Mouse (Mus musculus) limb, embryonic 14.5 days (tissue): Measurements from ENCODE around the gene Slco2b1. TPM values are rescaled to one million over a fixed set of nuclear protein-coding genes. Genes with fewer than 3 reads are reported as not detected.
A peak's percentile ranks its signal among the peaks of the same experiment; 100 is the strongest.

Source experiments
- ATAC-seq: fragments of 200-750 bp; cut with Nextera tagmentation; 2 replicates; pipeline ENCODE4 v1.8.0; 2017; ENCODE audit warnings: low read depth, moderate number of reproducible peaks, moderate TSS enrichment; ENCODE audit not compliant: low FRiP score
- DNase-seq: peaks from one replicate; pipeline ENCODE4 v3.0.0-alpha.2; 2015; ENCODE audit warnings: low spot score
- H3K27ac ChIP-seq: fragments of 300-500 bp; sonication (generic); replicated peaks from 2 replicates; pipeline ENCODE4 v1.5.1; 2014; ENCODE audit warnings: low read depth, mild to moderate bottlenecking, low read length, moderate library complexity, mixed read lengths
- H3K27me3 ChIP-seq: fragments of 300-500 bp; sonication (generic); 2 replicates; pipeline ENCODE4 v1.6.1; 2014; ENCODE audit warnings: low read length, mixed read lengths; ENCODE audit not compliant: control insufficient read depth, insufficient read depth
- H3K36me3 ChIP-seq: fragments of 300-500 bp; sonication (generic); 2 replicates; pipeline ENCODE4 v1.6.1; 2014; ENCODE audit warnings: mild to moderate bottlenecking, low read length, moderate library complexity, mixed read lengths; ENCODE audit not compliant: control insufficient read depth, insufficient read depth
- H3K4me1 ChIP-seq: fragments of 300-500 bp; sonication (generic); 2 replicates; pipeline ENCODE4 v1.6.1; 2014; ENCODE audit warnings: antibody characterized with exemption, low read length, mixed read lengths; ENCODE audit not compliant: control insufficient read depth, insufficient read depth
- H3K4me2 ChIP-seq: fragments of 300-500 bp; sonication (generic); replicated peaks from 2 replicates; pipeline ENCODE4 v1.6.1; 2014; ENCODE audit warnings: low read depth, mild to moderate bottlenecking, low read length, moderate library complexity; ENCODE audit not compliant: severe bottlenecking
- H3K4me3 ChIP-seq: fragments of 300-500 bp; sonication (generic); replicated peaks from 2 replicates; pipeline ENCODE4 v1.5.1; 2014; ENCODE audit warnings: low read length
- H3K9ac ChIP-seq: fragments of 300-500 bp; sonication (generic); 2 replicates; pipeline ENCODE4 v1.6.1; 2014; ENCODE audit warnings: mild to moderate bottlenecking, low read depth, low read length, moderate library complexity; ENCODE audit not compliant: severe bottlenecking
- H3K9me3 ChIP-seq: fragments of 300-500 bp; sonication (generic); 2 replicates; pipeline ENCODE4 v1.6.1; 2016; ENCODE audit warnings: low read length; ENCODE audit not compliant: control insufficient read depth
- POLR2A ChIP-seq: fragments of 200-500 bp; IDR thresholded peaks from 2 replicates; pipeline ENCODE4 v1.8.0; 2012; ENCODE audit warnings: inconsistent platforms, mild to moderate bottlenecking, moderate library complexity, borderline replicate concordance; ENCODE audit not compliant: insufficient read depth, insufficient read length; ENCODE audit errors: extremely low read depth
- WGBS: fragments of 180-500 bp; shearing (Covaris S2); extraction: QIAGEN DNeasy Blood & Tissue Kit; methylation state at CpG from one replicate; pipeline ENCODE4 v1.1.7; 2014; 5-methylcytosine and 5-hydroxymethylcytosine counted together
- polyA plus RNA-seq, 2 experiments: library from polyadenylated mRNA; depleted of rRNA in 1 of 2; stranded (reverse) in 1 of 2; unstranded in 1 of 2; fragments of >200 nt; fragmentation: Nextera tagmentation in 1 of 2; extraction: Ambion mirVana in 1 of 2; gene quantifications; 2 replicates each; pipeline versions ENCODE4 v1.2.1 to v1.2.3; 2012 to 2014

Gene Slco2b1
- polyA plus RNA-seq, 2 experiments = 3.2 to 4.7 TPM

DNA sequence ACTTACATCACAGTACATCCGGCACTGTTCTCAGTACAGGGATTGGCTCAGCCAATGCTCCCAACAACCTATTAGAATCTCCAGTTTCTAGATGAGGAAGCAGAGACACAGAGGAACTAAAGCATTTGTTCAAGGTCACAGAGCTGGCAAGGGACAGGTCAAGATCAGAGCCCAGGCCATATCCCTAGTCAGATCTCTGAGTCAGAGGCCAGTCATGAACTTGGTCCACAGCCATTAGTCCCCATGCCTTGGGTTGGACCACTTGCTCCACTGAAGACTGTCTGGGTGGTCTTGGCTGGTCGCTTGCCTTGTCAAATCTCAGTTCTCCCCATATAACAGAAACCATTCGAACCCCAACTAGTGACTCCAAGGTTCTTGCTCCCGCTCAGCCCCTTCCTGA is 1.3 kb upstream of the Slco2b1 start:
- TF ChIP-seq POLR2A = no peak
- 89% methylated on average over 4 of the region's 4 CpGs for WGBS

DNA sequence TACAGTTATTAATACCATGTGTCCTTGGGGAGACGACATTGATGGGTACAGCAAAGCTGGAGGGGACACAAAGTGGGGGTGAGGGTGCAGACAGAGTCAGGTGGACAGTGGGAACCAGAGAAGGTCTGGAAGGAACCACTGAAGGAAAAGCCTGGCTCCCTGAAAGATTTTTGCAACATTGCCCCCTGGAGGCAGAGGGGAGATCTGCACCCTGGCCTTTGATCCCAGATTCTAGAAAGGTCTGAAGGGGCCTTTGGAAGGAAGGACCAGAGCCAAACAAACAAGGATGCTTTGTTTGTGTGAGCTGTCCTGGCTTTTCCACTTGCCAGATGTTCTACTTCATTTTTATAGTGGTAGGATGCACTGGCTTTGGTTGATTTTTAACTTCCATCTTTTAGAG is 664 bp downstream of the Slco2b1 start:
- 31% methylated on average over 1 of the region's 1 CpGs for whole genome bisulfite sequencing
- Histone ChIP-seq H3K27ac (no peak overlapping the region), H3K4me2 (no peak overlapping the region), H3K9ac (no peak overlapping the region), H3K4me3 (no peak overlapping the region), H3K36me3 (no peaks in the 10 kb centered on the region), H3K4me1 (peaks cover 16% of the 10 kb centered on the region), H3K27me3 (no peaks in the 10 kb centered on the region), H3K9me3 (no peaks in the 10 kb centered on the region)
- TF ChIP-seq POLR2A = no peak
- ATAC-seq (no peak), DNase-seq (peak; percentile 4)

More for the DNA sequence above, 1.3 kb upstream of the Slco2b1 start:
- DNase-seq (no peak), ATAC-seq (no peak)
- no peak overlapping the region for H3K4me3 ChIP-seq
- no peaks in the 10 kb centered on the region for H3K27me3 ChIP-seq
- no peak overlapping the region for H3K27ac ChIP-seq
- H3K36me3 ChIP-seq = no peaks in the 10 kb centered on the region
- no peaks in the 10 kb centered on the region for H3K9me3 ChIP-seq
- no peak overlapping the region for H3K4me2 ChIP-seq
- no peak overlapping the region for H3K9ac ChIP-seq
- peaks cover 4% of the 10 kb centered on the region for H3K4me1 ChIP-seq

DNA sequence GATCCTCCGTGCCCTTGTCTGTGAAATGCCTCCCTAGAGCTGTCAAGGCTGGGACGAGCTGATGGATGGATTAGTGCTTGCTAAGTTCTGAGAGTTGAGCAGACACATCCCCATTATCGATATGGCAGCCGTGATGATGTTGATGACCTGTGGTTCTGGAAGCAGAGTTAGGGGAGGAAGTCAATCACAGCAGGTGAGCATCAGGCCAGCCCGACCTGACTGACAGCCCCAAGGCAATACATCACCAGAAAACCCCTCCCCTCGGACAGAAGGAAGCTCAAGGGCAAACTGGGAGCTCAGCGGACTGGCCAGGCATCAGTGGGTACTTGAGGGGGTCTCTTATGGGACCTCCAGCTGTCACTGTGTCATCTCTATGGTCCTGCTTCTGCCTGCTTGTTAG is 1.1 kb downstream of the Slco2b1 start:
- no peak overlapping the region for H3K9ac ChIP-seq
- no peak overlapping the region for H3K4me3 ChIP-seq
- no peaks in the 10 kb centered on the region for H3K36me3 ChIP-seq
- ATAC-seq (no peak), DNase-seq (no peak)
- 47% methylated on average over 7 of the region's 7 CpGs for WGBS
- peaks cover 16% of the 10 kb centered on the region for H3K4me1 ChIP-seq
- TF ChIP-seq POLR2A = no peak
- H3K4me2 ChIP-seq = no peak overlapping the region
- no peak overlapping the region for H3K27ac ChIP-seq
- H3K9me3 ChIP-seq = no peaks in the 10 kb centered on the region
- H3K27me3 ChIP-seq = no peaks in the 10 kb centered on the region

DNA sequence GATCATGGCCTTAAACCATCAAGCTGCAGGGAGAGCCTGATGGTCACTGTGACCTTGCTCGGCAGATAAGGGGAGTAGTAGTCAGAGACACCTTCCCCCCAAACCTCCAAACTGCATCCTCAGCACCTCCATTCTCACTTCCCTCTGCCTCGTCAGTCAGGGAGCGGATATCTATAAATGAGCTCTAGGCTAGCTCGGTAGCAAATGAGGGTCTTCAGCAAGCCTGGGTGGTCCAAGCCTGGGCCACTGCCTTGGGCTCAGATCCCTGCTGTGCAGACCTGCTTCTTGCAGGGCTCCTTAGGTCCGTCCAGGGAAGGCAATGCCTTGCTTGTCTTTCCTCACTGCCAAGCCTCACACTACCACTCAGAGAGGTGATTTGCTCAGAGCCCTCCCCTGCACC is 2.4 kb downstream of the Slco2b1 start:
- H3K9ac ChIP-seq = no peak overlapping the region
- ATAC-seq = no peak
- no peaks in the 10 kb centered on the region for H3K36me3 ChIP-seq
- H3K27ac ChIP-seq = no peak overlapping the region
- 46% methylated on average over 5 of the region's 5 CpGs for WGBS
- no peak for TF ChIP-seq POLR2A
- no peak overlapping the region for H3K4me2 ChIP-seq
- H3K4me3 ChIP-seq = no peak overlapping the region
- no peak for DNase-seq
- peaks cover 16% of the 10 kb centered on the region for H3K4me1 ChIP-seq
- no peaks in the 10 kb centered on the region for H3K9me3 ChIP-seq
- H3K27me3 ChIP-seq = no peaks in the 10 kb centered on the region

DNA sequence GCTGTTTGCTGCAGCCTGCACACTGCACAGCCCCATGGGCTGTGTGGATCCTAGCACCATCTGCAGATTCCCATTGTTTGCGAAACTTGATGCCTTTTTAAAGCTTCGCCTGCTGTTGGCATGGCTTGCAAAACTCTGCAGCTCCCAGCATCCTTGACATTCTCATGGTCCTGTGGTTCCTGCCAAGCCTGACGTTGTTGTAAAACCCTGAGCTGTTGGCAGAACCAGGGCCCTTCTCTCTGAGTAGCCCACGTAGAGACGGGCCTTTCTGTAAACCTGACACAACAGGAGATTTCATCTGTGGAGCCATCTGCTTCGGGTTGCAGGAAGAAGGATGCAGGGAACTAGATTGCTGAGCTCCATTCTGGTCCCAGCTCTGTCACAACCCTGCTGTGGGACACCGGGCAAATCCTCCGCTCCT is 2.8 kb downstream of the Slco2b1 start:
- WGBS = 46% methylated on average over 8 of the region's 8 CpGs
- Histone ChIP-seq H3K27ac (no peak overlapping the region), H3K9me3 (no peaks in the 10 kb centered on the region), H3K4me3 (no peak overlapping the region), H3K36me3 (no peaks in the 10 kb centered on the region), H3K27me3 (no peaks in the 10 kb centered on the region), H3K4me2 (no peak overlapping the region), H3K9ac (no peak overlapping the region), H3K4me1 (peaks cover 16% of the 10 kb centered on the region)
- TF ChIP-seq POLR2A = no peak
- DNase-seq (no peak), ATAC-seq (no peak; the same call in 1 of the 2 replicates)

DNA sequence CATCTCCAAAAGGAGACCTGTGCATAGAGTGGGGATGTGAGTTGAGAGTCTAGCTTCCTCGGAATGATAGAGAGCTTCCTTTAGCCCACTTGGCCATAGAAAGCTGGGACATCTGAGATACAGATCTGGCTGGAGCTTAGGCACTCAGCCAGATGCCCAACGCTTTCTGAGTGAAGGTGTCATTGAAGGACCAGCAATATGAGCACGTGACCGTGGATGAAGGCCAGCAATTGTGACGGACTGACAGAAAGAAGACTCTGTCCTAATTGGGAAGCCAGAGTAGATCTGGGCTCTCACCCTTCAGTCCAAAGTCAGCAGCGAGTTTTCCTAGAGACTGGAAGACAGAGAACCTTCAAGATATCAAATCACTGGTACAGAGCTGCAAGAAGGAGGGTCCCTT is 3.5 kb downstream of the Slco2b1 start:
- Histone ChIP-seq H3K9ac (no peak overlapping the region), H3K27ac (no peak overlapping the region), H3K4me2 (no peak overlapping the region), H3K27me3 (no peaks in the 10 kb centered on the region), H3K4me1 (peaks cover 16% of the 10 kb centered on the region), H3K4me3 (no peak overlapping the region), H3K36me3 (no peaks in the 10 kb centered on the region), H3K9me3 (no peaks in the 10 kb centered on the region)
- ATAC-seq (no peak), DNase-seq (no peak)
- no peak for TF ChIP-seq POLR2A
- 87% methylated on average over 6 of the region's 6 CpGs for WGBS
